Mouse (Mus musculus): Measurements from ENCODE around the gene Slc46a1. TPM values are rescaled to one million over a fixed set of nuclear protein-coding genes. Genes with fewer than 3 reads are reported as not detected.

The Slc46a1 gene
- total RNA-seq, 2 experiments from 2014 or later: 1.6 to 2.8 TPM

DNA sequence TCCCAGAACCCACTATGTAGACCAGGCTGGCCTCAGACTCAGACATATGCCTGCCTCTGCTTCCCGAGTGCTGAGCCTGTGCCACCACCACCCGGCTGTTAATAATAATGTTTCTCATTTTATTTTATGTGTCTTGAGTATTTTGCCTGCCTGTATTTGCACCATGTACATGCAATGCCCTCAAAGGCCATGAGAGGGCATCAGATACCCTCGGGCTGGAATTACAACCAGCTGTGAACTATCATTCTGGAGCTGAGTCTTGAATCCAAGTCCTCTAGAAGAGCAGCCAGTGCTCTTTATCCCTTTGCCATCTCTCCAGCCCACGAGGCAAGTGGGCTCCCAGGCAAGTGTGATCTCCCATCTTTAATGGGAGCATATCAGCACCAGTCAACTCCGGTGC, 10.2 kb upstream of the Slc46a1 start:
- peak; percentile 35 for DNase-seq

DNA sequence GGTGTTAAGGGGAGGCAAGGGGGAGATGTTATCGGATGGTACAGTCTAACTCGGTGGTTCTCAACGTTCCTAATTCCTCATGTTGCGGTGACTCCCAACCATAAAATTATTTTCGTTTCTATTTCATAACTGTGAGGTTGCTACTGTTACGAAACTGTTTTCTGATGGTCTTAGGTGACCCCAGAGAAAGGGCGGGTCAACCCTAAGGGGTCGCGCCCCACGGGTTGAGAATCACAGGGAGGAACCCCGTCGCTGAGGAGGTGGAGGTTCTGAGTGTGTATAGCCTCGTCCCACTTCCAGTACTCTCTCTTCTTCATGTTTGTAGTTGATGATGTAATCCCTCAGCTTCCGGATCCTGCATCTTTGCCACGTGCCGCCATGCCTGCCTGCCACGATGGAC, 6.8 kb upstream of the Slc46a1 start:
- DNase-seq: no peak

DNA sequence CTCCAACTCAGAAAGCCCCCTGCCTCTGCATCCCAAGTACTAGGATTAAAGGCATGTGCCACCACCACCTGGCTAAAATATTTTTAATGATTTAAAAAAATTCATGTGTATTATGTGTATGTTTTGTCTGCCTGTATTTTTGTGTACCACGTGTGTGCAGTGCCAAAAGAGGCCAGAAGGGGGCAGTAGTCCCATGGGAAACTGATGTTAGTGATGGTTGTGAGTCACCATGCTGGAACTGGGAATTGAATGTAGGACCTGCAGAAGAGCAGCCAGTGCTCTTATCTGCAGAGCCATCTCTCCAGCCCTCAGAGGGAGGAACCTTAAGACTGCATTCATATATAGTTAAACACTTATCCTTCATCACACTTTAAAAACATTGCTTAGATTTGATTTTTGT, 3.6 kb upstream of the Slc46a1 start:
- DNase-seq: no peak

DNA sequence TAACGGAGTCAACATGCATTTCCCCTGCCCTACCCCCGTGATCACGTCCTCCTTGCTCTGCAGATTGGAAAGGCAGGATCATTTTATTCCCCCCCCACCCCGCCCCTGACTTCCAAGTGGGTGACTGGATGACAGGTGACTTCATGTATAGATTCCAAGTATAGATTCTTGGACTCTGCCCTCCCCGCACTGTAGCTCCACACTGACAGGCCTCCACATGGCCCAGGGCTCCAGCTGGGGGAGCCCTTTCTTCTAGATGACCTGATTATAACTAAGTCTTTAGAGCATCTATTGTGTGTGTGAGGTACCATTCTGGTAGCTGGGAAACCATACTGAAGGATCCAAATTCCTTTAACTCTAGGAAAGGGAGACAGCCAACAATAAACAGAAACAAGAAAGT, 2.8 kb upstream of the Slc46a1 start:
- DNase-seq: no peak

DNA sequence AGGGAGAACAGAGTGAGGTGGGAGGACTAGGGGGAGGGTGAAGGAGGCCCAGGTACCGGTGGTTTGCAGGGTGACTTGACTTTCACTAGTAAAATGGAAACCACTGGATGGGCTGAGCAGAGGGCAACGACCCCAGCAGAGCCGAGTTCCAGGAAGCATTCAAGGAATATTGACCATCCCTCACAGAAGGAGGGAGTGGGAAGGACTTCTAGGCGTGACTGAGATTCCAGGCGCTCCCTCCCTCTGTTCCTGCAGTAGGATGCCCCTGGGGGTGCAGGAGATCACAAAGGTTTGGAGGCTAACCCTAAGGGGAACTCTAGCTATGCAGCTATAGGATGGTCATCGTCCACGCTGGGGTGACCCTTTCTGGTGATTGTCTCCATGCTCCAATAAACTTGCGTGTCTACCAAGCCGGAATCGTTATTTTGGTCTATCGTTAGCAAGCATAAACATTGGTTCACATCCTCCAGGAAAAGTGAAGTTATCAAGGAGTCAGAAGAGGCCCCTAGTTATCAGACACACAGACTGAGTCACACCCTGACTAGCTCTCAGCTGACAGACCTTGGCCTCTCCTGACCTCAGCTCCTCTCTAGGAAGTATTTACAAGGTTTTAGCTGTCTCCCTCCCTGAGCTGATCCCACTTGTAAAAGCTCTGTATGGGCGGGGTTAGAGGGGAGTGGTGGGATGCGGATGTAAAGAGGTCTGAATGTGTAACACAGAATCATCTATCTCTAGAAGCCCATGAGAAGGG, 2.0 kb upstream of the Slc46a1 start:
- DNase-seq: no peak

DNA sequence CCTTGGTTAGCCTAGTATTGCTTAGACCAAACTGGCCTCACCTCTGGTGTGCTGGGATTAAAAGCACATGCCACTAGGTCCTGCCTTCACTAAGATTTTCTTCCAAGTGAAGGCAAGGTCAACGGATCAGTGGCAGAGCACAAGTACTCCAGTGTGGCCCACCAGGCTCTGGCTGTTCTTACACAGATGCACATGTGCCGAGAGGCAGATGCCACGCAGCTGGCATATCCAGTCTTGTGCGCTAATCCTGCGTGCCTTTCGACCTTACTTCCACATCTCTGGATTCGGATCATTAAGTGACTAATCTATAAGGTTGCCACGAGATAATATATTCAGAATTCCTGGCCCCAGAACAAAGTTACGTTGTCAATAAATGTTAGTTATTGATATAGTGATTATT, 381 bp upstream of the Slc46a1 start:
- no peak for DNase-seq

DNA sequence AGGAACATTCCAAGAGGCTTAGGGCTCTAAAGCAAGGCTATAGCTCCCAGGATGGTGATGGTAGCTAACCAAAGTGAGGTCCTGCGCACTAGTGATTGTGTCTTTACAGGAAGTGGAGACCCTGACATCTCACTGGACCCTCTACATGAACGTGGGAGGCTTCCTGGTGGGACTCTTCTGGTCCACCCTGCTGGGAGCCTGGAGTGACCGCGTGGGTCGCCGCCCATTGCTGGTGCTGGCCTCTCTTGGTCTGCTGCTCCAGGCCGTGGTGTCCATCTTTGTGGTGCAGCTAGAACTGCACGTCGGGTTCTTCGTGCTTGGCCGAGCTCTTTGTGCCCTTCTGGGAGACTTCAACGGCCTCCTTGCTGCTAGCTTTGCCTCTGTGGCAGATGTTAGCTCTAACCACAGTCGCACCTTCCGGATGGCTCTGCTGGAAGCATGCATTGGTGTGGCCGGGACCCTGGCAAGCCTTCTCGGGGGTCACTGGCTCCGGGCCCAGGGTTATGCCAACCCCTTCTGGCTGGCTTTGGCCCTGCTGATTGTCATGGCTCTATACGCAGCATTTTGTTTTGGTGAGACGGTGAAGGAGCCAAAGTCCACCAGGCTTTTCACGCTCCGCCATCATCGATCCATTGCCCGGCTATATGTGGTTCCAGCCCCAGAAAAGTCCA, 880 bp downstream of the Slc46a1 start:
- no peak for DNase-seq

DNA sequence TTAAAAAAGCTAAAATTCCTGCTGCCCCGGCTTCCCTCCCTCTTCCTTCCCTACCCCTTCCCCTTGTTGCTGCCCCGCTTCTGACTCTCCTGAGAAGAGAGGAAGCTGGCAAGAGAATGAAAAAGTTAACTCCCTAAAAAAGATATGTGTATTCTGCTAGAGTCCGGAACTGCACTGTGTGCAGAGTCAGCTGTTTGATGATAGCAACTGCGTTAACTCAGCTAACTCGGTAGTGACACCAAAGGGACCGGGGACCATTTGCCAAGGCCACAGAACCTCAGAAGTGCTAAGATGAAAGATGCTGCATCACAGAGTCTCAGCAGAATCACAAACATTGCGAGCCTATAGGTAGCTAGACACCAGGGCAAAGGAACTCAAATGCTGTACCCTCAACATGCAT, 2.0 kb downstream of the Slc46a1 start:
- DNase-seq: no peak

DNA sequence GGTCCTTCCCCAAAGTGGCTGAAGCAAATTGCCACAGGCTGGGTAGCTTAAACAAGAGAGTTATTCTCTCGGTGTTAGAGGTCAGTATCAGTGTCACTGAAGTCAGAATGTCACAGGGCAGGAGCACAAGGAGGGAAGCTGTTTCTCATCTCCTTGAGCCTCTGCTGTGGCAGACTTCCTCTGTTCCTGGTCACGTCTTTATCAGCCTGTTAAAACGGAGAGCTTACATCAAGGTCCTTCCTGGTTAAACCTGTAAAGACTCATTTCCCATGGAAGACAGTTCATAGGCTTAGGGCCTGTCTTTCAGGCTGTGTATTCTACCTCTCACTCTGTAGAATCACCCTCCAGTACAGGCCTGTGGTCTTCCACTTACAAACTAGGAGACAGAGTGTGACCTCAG, 2.4 kb downstream of the Slc46a1 start:
- DNase-seq: no peak

DNA sequence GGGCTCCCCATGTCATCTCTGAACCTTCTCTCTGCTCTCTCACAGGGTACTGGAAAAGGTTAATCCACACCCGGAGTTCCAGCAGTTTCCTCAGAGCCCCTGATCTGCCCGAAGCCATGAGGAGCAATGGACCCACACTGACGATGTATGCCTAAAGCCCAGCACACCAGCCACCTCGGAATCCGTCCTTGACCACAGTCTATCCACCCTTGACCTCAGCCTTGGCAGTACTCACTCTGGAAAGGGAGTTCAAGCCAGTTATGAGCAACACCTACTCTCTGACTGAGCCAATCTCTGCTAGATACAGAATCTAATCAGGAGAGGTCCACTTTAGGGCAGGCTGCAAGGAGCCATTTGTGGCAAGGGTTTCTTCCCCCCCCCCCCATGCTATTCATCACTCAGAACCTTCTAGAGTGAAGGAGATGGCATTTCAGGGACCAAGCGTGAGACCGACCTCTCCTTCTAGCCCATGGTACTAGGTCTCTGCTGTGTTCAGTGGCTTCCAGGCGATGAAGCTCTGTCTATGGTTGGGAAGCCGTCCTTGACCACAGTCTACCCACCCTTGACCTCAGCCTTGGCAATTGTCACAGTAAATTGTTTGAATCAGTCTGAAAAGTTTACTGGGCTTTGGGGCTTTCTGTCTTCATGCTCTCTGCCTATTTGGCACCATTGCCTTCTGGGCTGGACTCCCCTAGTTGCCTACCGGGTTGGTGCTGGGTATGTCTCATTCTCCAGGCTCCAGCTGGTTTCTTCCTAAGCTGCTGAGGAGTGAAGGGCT, 6.0 kb downstream of the Slc46a1 start:
- no peak for DNase-seq

DNA sequence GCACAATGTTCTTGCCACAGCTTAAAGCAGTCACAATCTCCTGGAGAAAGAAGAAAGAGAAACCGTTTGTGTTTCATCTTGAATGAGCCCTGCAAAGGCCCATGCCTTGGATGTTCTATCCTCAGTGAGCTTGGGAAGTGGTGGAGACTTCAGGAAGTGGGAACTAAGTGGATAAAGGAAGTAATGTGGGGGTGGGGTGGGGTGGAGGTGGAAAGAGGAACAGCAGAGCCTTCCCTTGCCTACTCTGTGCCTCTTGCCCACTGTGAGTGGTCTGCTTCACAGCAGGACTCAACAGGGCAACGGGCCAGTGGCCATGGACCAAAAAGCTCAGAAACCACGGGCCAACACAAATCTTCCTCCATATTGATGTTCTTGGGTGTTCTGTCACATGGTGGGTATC, 9.8 kb downstream of the Slc46a1 start:
- no peak for DNase-seq

DNA sequence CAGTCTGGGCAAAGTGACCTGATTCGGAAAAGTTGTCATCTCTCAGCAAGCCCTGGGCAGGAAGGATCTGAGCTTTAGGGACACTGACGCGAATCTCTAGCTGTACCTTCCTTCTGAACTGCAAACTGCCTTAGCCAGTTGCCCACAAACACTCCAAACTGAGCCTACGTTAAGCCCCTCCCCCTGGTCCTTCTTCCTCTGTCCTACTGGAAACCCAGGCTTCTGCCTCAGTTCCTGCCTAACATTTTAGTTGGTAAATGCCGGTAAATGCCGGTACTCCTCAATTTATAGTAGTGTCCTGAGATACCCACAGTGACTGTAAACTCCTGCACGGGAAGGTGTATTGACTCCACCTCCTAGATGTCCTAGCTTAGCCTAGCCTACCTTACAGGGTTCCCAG, 18.1 kb downstream of the Slc46a1 start:
- no peak for DNase-seq

DNA sequence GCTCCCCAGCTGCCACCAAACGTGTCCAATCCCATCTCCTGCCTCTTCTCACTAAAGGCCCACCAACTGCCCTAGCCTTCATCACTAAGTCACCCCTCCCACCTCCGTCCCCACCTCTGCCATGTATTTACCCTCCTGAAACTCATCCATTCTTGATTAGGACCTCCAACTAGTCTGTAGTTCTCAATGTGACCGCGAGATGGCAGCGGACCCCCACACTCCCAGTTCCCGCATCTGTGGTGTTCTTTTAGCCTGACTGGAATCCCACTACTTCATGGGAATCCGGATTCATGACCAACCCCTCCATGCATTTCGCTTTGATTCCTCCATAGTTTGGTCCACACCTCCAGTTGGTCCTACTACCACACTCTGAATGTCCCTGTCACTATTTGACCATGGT, 22.7 kb downstream of the Slc46a1 start:
- DNase-seq: peak; percentile 74

DNA sequence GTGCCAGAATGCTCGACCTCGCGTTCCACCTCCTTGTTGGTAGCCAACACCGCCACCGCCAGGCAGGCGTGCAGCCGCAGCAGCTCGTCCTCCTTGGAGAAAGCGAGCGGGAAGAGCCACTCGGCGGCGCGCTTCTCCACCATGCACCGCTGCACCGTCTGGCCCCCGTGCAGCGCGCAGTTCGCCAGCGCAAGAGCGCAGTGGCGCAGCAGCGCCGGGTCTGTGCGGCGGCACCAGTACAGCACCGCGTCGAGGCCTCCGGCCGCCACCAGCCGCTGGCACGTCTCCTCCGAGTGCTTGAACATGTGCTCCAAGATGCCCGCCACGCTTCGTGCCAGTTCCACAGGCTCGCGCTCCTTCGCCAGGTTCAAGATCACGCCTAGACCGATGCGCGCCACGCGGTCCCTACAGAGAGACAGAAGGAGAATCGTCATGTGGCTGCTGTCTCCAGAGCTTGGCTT, 25.3 kb downstream of the Slc46a1 start:
- no peak for DNase-seq

DNA sequence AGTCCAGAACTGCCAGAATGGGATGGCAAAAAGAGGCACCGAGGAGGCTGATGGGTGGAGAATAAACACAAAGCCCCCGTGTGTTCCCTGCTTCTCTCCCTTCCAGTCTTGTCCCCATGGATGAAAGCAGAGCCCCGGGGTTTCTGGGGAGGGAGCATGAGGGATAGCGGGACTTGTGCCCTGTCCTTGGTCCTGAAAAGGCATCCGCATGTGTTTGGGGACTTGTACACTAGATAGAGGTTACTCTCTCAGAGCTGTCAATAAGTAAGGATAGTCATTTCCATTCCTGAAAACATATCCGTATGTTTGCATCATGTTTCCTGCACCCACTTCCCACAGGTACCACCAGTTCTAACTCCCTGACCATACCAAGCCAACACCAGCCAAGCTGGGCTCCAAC, 30.4 kb downstream of the Slc46a1 start:
- peak; percentile 25 for DNase-seq

DNA sequence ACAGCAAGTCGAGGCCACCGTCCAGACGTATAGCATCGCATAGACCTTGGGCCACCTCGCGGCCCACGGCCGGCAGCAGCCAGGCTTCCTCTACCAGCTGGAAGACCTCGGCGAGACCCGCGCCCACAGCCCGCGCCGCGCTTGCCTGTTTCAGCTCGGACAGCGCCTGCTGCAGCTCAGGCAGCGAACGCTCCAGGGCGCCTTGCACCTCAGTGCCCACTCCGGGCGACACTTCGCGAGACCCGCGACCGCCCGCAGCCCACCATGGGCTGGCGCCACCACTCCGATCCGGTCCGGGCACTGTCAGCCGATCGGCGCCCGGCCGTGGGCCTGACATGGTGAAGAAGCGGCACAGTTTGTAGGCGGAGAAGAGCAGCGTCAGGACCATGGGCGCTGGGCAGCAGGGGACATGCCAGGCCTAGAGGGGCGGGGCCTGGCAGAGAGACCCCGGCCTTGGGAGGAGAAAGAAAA, 31.6 kb downstream of the Slc46a1 start:
- peak; percentile 39 for DNase-seq

DNA sequence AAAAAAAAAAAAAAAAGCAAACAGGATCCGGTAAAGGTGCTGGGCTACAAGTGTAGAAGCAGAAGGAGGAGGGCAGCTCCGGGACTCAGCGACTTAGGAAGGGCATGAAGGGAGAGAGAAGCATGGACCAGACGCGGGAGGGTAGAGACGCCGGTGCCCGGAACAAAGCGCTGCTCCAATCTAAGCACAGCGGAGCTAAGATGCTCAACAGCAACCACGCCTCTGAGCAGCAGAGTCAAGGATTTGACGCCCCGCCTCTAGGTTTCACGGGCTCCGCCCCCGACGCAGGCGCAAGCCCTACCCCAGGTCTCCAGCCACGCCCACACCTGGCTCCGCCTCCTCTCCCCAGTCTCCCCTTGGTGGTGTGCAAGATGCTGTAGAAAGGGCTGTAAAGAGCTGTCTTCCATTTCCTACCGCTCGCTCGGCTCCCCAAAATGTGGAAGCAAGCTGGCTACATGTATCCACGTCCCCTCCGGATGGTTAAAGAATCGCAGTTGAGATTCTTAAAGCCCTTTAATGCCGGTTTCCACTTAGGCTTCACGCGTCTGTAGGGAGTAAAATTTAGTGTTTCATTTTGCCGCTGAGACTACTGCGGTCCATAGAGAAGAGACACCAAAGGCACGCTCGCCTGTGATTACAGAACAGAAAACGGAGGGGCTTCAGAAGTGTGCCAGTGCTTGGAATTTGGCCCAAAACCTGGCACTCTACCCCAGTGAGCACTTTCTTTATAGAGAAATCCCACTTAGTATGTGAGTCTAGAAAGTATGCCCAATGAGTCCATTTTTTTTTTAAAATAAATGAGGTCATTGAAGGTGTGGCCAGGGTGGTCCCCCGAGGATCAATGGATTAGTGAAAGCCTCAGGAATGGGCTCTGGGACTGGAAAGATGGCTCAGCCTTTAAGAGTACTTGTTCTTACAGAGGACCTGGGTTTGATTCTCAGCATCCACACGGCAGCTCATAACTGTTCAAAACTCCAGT, 32.3 kb downstream of the Slc46a1 start, which contains the start of gene Sarm1:
Sarm1 (minus strand) TSS at position 211 of the 979 bp plus-strand sequence.
- peak; percentile 88 for DNase-seq

DNA sequence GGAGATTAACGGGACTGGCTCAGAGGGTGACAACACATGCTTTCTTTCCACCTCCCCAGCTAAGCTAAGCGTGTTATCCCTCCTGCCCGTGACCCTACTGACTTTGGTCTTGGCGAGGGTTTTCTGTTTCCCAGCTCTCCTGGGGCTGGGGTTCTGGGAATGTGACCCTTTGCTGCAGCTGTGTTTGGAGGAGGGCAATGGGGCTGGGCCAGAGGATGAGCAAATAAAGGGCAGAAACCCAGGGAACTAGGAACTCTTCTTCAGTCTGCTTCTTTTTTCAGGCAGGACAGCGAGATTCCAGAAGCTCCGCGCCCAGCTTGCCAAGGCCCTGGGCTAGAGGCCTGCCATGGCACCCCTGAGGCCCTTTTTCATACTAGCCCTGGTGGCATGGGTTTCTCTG, 33.5 kb downstream of the Slc46a1 start, which contains the start of gene Vtn:
Vtn (plus strand) TSS at position 88 of the 400 bp plus-strand sequence.
- peak; percentile 35 for DNase-seq

DNA sequence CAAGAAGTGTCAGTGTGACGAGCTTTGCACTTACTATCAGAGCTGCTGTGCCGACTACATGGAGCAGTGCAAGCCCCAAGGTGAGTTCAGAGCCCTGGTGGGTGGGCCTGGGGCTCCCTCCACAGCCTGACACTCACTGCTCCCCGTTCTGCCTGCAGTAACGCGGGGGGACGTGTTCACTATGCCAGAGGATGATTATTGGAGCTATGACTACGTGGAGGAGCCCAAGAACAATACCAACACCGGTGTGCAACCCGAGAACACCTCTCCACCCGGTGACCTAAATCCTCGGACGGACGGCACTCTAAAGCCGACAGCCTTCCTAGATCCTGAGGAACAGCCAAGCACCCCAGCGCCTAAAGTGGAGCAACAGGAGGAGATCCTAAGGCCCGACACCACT, 34.0 kb downstream of the Slc46a1 start:
- DNase-seq: no peak

DNA sequence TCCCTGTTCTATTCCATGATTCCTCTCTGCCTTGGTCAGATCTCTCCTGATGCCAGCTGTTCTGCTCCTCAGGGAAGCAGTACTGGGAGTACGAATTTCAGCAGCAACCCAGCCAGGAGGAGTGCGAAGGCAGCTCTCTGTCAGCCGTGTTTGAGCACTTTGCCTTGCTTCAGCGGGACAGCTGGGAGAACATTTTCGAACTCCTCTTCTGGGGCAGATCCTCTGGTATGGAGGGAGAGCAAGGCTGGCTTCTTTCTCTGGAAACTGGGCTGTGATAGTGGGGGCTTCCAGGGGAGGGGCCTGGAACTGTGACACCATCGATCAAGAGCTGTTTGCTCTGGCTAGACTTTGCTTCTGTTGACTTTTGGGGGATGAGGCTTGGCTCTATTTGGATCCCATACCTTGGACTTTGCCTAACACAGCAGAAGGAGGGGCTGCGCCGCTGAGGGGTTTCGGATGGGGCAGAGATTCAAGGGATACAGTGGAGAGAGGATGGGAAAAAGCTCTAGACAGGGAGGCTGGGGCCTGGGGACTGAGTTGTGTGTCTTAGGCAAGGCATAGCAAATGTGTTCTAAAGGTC, 35.2 kb downstream of the Slc46a1 start:
- DNase-seq: no peak

DNA sequence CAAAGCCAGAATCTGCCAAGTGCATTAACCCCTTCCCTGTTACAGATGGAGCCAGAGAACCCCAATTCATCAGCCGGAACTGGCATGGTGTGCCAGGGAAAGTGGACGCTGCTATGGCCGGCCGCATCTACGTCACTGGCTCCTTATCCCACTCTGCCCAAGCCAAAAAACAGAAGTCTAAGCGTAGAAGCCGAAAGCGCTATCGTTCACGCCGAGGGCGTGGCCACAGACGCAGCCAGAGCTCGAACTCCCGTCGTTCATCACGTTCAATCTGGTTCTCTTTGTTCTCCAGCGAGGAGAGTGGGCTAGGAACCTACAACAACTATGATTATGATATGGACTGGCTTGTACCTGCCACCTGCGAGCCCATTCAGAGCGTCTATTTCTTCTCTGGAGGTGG, 36.0 kb downstream of the Slc46a1 start:
- no peak for DNase-seq

Data from gastrocnemius, postnatal 10 days (tissue).